Mouse (Mus musculus) myocyte (in vitro differentiated cells): ENCODE data around the gene Olfr76. TPM values are rescaled to one million over a fixed set of nuclear protein-coding genes. Genes with fewer than 3 reads are reported as not detected.

Source experiments
- polyA plus RNA-seq: library from polyadenylated mRNA; unstranded; fragments of >200 nt; fragmentation: generic; extraction: Trizol; gene quantifications from one replicate; pipeline ENCODE4 v1.2.1, GENCODE M21; 2012; ENCODE audit warnings: missing spikeins

The Olfr76 gene
- polyA plus RNA-seq, 1 experiment, result not detected

Other genes with a start within 250 kb of the Olfr76 start
- not detected for gene Olfr1419, start 248.1 kb downstream of the Olfr76 start, polyA plus RNA-seq
- not detected for gene Olfr1420, start 236.6 kb downstream of the Olfr76 start, polyA plus RNA-seq
- gene Patl1, start 210.8 kb downstream of the Olfr76 start, polyA plus RNA-seq, result 13.9 TPM
- 23.1 TPM for gene Osbp, start 157.3 kb downstream of the Olfr76 start, polyA plus RNA-seq
- not detected for gene Olfr1423, start 81.9 kb downstream of the Olfr76 start, polyA plus RNA-seq
- not detected for gene Olfr1424, start 60.5 kb downstream of the Olfr76 start, polyA plus RNA-seq
- gene Olfr1425, start 45.5 kb downstream of the Olfr76 start, polyA plus RNA-seq, result not detected
- gene Olfr1426, start 31.2 kb downstream of the Olfr76 start, polyA plus RNA-seq, result not detected
- not detected for gene Olfr1427, start 19.9 kb downstream of the Olfr76 start, polyA plus RNA-seq
- gene Olfr1428, start 7.3 kb downstream of the Olfr76 start, polyA plus RNA-seq, result not detected
- gene Olfr1555-ps1, start 46.9 kb upstream of the Olfr76 start, polyA plus RNA-seq, result not detected
- gene Olfr1431, start 77.4 kb upstream of the Olfr76 start, polyA plus RNA-seq, result not detected
- gene Olfr1432, start 109.4 kb upstream of the Olfr76 start, polyA plus RNA-seq, result not detected
- not detected for gene Olfr262, start 118.5 kb upstream of the Olfr76 start, polyA plus RNA-seq
- gene Olfr235, start 137.8 kb upstream of the Olfr76 start, polyA plus RNA-seq, result not detected
- gene Olfr1434, start 156.7 kb upstream of the Olfr76 start, polyA plus RNA-seq, result not detected
- gene Olfr1436, start 175.9 kb upstream of the Olfr76 start, polyA plus RNA-seq, result not detected
- not detected for gene Olfr1437, start 201.9 kb upstream of the Olfr76 start, polyA plus RNA-seq
- not detected for gene Olfr1438-ps1, start 212.7 kb upstream of the Olfr76 start, polyA plus RNA-seq